Mouse (Mus musculus): ENCODE results near the gene Klhdc7b. TPM values are rescaled to one million over a fixed set of nuclear protein-coding genes. Genes with fewer than 3 reads are reported as not detected.

Gene Klhdc7b
- total and polyA plus RNA-seq, 3 experiments: not detected

DNA sequence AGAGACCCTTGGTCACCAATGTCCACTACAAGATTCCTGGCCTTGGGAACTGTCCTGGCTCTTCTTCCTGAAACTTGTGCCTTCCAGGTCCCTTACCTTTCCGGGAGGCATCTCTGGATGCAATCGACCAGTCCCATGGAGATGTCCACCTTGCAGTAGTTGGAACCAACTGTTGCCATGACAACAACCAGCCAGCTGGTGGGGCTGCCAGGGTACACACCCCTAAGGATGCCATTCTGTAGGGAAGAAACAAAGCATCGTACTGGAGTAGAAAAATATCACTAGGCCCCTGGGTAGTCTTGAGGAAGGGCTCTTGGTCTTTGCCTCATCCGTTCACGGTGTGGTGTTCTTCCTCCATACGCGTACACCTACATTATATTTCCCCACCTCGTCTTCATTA lies 39.9 kb downstream of the Klhdc7b start:
- TF ChIP-seq MAX (IDR thresholded peaks at IDR 0.05; ENCODE audit: low read length): no peak
- no peak for TF ChIP-seq ETS1 (conservative IDR thresholded peaks at IDR 0.05; ENCODE audit: low read depth, low read length)
- Histone ChIP-seq H3K79me2 (replicated peaks; ENCODE audit: control insufficient read depth, extremely low read depth, insufficient read depth, poor library complexity, severe bottlenecking) (peaks cover 8% of the 10 kb centered on the region; the same call in 1 of the 2 replicates), H3K36me3 (replicated peaks in 1 of 2; ENCODE audit: control insufficient read depth in 1 of 2, insufficient read depth in 1 of 2, low read length in 1 of 2) (peaks cover 40 to 78% of the 10 kb centered on the region in 2 experiments), H3K4me1 (ENCODE audit: control insufficient read depth in 1 of 2, insufficient read depth in 2 of 2) (peaks cover 0 to 6% of the 10 kb centered on the region in 2 experiments; a peak in 2 of 4 replicates), H3K4me3 (replicated peaks in 1 of 3; ENCODE audit: low read depth in 2 of 3, low read length in 2 of 3, poor library complexity in 1 of 3) (no peak overlapping the region), H3K9ac (ENCODE audit: insufficient read depth, low read depth) (no peak overlapping the region), H3K4me2 (ENCODE audit: insufficient read depth, low read depth, poor library complexity, severe bottlenecking) (no peak overlapping the region), H3K27ac (ENCODE audit: insufficient read depth, low read depth) (no peak overlapping the region), H3K9me3 (replicated peaks; ENCODE audit: low read length) (no peaks in the 10 kb centered on the region), H3K27me3 (replicated peaks) (no peaks in the 10 kb centered on the region)
- dilution Hi-C loops (cut with MboI; ENCODE audit: extremely low pct_ligation_motif_present, extremely low pct_unique_long_range_greater_than_20kb, low sequenced_read_pairs) (no loop called here), in situ Hi-C loops (cut with MboI; ENCODE audit: low pct_ligation_motif_present, low pct_unique_long_range_greater_than_20kb, low sequenced_read_pairs) (loop anchor here (10.0 kb wide), 1 partner anchor 350 kb away; the partner anchor contains the start of gene Trabd)
- DNase-seq (ENCODE audit: extremely low read depth): no peak

DNA sequence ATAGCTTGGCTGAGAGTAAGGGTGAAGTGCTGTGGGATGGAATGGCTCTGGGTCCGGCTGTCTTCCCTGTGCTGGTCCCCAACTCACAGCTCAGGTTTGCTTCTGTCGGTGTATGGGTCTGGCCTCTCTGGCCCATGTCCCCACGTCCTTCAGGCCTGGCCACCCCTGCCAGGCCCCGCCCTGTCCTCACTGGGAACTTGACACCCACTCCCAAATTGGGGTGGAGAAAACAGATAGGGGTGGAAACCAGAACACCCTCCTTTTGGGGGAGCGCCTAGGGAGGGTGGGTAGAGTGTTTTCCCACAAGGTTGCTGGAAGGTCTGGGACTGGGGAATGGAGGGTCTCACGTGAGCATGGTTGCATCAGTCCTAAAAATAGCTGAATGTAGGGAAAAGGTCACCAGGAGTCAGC lies 41.0 kb downstream of the Klhdc7b start, which contains the start of gene Cpt1b:
Cpt1b (minus strand) TSS at position 153 of the 411 bp plus-strand sequence.
- no peaks in the 10 kb centered on the region for H3K27me3 ChIP-seq (replicated peaks)
- H3K27ac ChIP-seq (ENCODE audit: insufficient read depth, low read depth): no peak within 1 kb of the TSS
- H3K4me1 ChIP-seq (ENCODE audit: control insufficient read depth in 1 of 2, insufficient read depth in 2 of 2): peaks cover 0 to 6% of the 10 kb centered on the region in 2 experiments; a peak in 2 of 4 replicates
- H3K79me2 ChIP-seq (replicated peaks; ENCODE audit: control insufficient read depth, extremely low read depth, insufficient read depth, poor library complexity, severe bottlenecking): peaks cover 8% of the 10 kb centered on the region; the same call in 1 of the 2 replicates
- H3K9me3 ChIP-seq (replicated peaks; ENCODE audit: low read length): no peaks in the 10 kb centered on the region
- DNase-seq (ENCODE audit: extremely low read depth): no peak
- dilution Hi-C loops (cut with MboI; ENCODE audit: extremely low pct_ligation_motif_present, extremely low pct_unique_long_range_greater_than_20kb, low sequenced_read_pairs): no loop called here
- H3K36me3 ChIP-seq (replicated peaks in 1 of 2; ENCODE audit: control insufficient read depth in 1 of 2, insufficient read depth in 1 of 2, low read length in 1 of 2): peaks cover 32 to 69% of the 10 kb centered on the region in 2 experiments
- TF ChIP-seq MXI1 (IDR thresholded peaks at IDR 0.05; ENCODE audit: low read depth, low read length): no peak
- H3K4me3 ChIP-seq (replicated peaks in 1 of 3; ENCODE audit: low read depth in 2 of 3, low read length in 2 of 3, poor library complexity in 1 of 3): no peak within 1 kb of the TSS
- H3K9ac ChIP-seq (ENCODE audit: insufficient read depth, low read depth): no peak within 1 kb of the TSS
- no peak within 1 kb of the TSS for H3K4me2 ChIP-seq (ENCODE audit: insufficient read depth, low read depth, poor library complexity, severe bottlenecking)
- in situ Hi-C loops (cut with MboI; ENCODE audit: low pct_ligation_motif_present, low pct_unique_long_range_greater_than_20kb, low sequenced_read_pairs): loop anchor here (10.0 kb wide), 1 partner anchor 351 kb away; the partner anchor contains the start of gene Trabd

DNA sequence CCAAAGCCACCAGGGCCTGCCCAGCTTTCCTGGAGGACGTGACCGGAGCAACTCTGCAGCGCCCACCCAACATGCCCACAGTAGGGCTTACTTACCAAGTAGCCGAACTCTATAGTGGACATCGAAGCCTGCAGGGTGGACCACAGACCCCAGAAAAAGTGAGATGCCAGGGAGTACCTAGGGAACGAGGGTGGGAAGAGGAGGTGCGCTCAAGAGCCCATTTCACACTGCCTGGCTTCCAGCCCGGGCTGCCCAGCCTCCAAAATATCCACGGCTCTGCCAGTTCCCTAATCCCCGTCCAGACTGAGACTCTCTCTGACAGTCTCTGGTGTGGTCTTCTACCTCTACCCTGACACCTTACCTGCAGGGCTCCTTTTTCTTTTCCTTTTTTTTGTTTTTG lies 42.0 kb downstream of the Klhdc7b start:
- in situ Hi-C loops (cut with MboI; ENCODE audit: low pct_ligation_motif_present, low pct_unique_long_range_greater_than_20kb, low sequenced_read_pairs) (loop anchor here (10.0 kb wide), 1 partner anchor 352 kb away; the partner anchor contains the start of gene Trabd), dilution Hi-C loops (cut with MboI; ENCODE audit: extremely low pct_ligation_motif_present, extremely low pct_unique_long_range_greater_than_20kb, low sequenced_read_pairs) (no loop called here)

More for the DNA sequence above, 42.0 kb downstream of the Klhdc7b start:
- no peak overlapping the region for H3K4me3 ChIP-seq (replicated peaks in 1 of 3; ENCODE audit: low read depth in 2 of 3, low read length in 2 of 3, poor library complexity in 1 of 3)
- H3K27ac ChIP-seq (ENCODE audit: insufficient read depth, low read depth): no peak overlapping the region
- H3K4me1 ChIP-seq (ENCODE audit: control insufficient read depth in 1 of 2, insufficient read depth in 2 of 2): peaks cover 0 to 14% of the 10 kb centered on the region in 2 experiments; a peak in 2 of 4 replicates
- H3K4me2 ChIP-seq (ENCODE audit: insufficient read depth, low read depth, poor library complexity, severe bottlenecking): no peak overlapping the region
- no peaks in the 10 kb centered on the region for H3K9me3 ChIP-seq (replicated peaks; ENCODE audit: low read length)
- DNase-seq (ENCODE audit: extremely low read depth): no peak
- H3K27me3 ChIP-seq (replicated peaks): no peaks in the 10 kb centered on the region
- TF ChIP-seq GABPA (IDR thresholded peaks at IDR 0.05; ENCODE audit: insufficient replicate concordance, low read depth, low read length) (no peak), JUND (conservative IDR thresholded peaks at IDR 0.05; ENCODE audit: low read depth, low read length) (no peak), JUN (IDR thresholded peaks at IDR 0.05; ENCODE audit: insufficient read depth, low read depth, low read length) (no peak)
- H3K36me3 ChIP-seq (replicated peaks in 1 of 2; ENCODE audit: control insufficient read depth in 1 of 2, insufficient read depth in 1 of 2, low read length in 1 of 2): peaks cover 30 to 61% of the 10 kb centered on the region in 2 experiments
- peaks cover 12% of the 10 kb centered on the region for H3K79me2 ChIP-seq (replicated peaks; ENCODE audit: control insufficient read depth, extremely low read depth, insufficient read depth, poor library complexity, severe bottlenecking)
- H3K9ac ChIP-seq (ENCODE audit: insufficient read depth, low read depth): no peak overlapping the region
